Mouse (Mus musculus): ENCODE measurements around the gene Elp6. TPM values are rescaled to one million over a fixed set of nuclear protein-coding genes. Genes with fewer than 3 reads are reported as not detected.

The Elp6 gene
- polyA plus RNA-seq (2014; fragmentation: Nextera tagmentation; extraction: Ambion mirVana), result 17.4 and 18.7 TPM in 2 replicates

- Histone ChIP-seq H3K4me2 (peak within 1 kb of the TSS; percentile 82), H3K27ac (ENCODE audit: low read depth, low read length) (peak within 1 kb of the TSS; percentile 87), H3K4me3 (ENCODE audit: low read depth, low read length) (peak within 1 kb of the TSS; percentile 58), H3K4me1 (ENCODE audit: control insufficient read depth, insufficient read depth, low read length) (0 out of 2 replicates have a peak, but pooled peaks cover 3% of the 10 kb centered on the region), H3K9ac (ENCODE audit: low read depth, low read length) (peak within 1 kb of the TSS; percentile 84), H3K36me3 (ENCODE audit: control insufficient read depth, insufficient read depth, low read length) (0 out of 2 replicates have a peak, but pooled peaks cover 2% of the 10 kb centered on the region), H3K27me3 (ENCODE audit: control insufficient read depth, insufficient read depth, low read length) (no peaks in the 10 kb centered on the region), H3K9me3 (replicated peaks; ENCODE audit: control insufficient read depth, low read length) (no peaks in the 10 kb centered on the region)
- ATAC-seq (replicated peaks; ENCODE audit: insufficient number of reproducible peaks, low FRiP score, low TSS enrichment), result peak; percentile 95
- under 1% methylated on average over 46 of the region's 46 CpGs for whole genome bisulfite sequencing (ENCODE audit: insufficient replicate concordance)
Measured at GRCm38 (mm10) chr9:110304969-110305651, at the start of gene Elp6. Gene Elp6 (plus strand): TSS chr9:110305173.

GRCm38 (mm10) chr9:110255407-110256019, 49.5 kb upstream of the Elp6 start:
- no peaks in the 10 kb centered on the region for H3K27me3 ChIP-seq (ENCODE audit: control insufficient read depth, insufficient read depth, low read length)
- no peaks in the 10 kb centered on the region for H3K36me3 ChIP-seq (ENCODE audit: control insufficient read depth, insufficient read depth, low read length)
- no peaks in the 10 kb centered on the region for H3K4me1 ChIP-seq (ENCODE audit: control insufficient read depth, insufficient read depth, low read length)
- no peak overlapping the region for H3K4me2 ChIP-seq
- H3K9me3 ChIP-seq (replicated peaks; ENCODE audit: control insufficient read depth, low read length), result no peaks in the 10 kb centered on the region; the same call in 1 of the 2 replicates
- no peak overlapping the region for H3K4me3 ChIP-seq (ENCODE audit: low read depth, low read length)
- H3K27ac ChIP-seq (ENCODE audit: low read depth, low read length), result no peak overlapping the region
- no peak for ATAC-seq (replicated peaks; ENCODE audit: insufficient number of reproducible peaks, low FRiP score, low TSS enrichment)
- 79% methylated on average over 15 of the region's 15 CpGs for WGBS (ENCODE audit: insufficient replicate concordance)
- no peak overlapping the region for H3K9ac ChIP-seq (ENCODE audit: low read depth, low read length)

- Histone ChIP-seq H3K4me3 (ENCODE audit: low read depth, low read length) (no peak overlapping the region), H3K27me3 (ENCODE audit: control insufficient read depth, insufficient read depth, low read length) (no peaks in the 10 kb centered on the region), H3K36me3 (ENCODE audit: control insufficient read depth, insufficient read depth, low read length) (no peaks in the 10 kb centered on the region), H3K9ac (ENCODE audit: low read depth, low read length) (no peak overlapping the region), H3K4me2 (no peak overlapping the region), H3K27ac (ENCODE audit: low read depth, low read length) (no peak overlapping the region), H3K9me3 (replicated peaks; ENCODE audit: control insufficient read depth, low read length) (no peaks in the 10 kb centered on the region; the same call in 1 of the 2 replicates), H3K4me1 (ENCODE audit: control insufficient read depth, insufficient read depth, low read length) (no peaks in the 10 kb centered on the region)
- no peak for ATAC-seq (replicated peaks; ENCODE audit: insufficient number of reproducible peaks, low FRiP score, low TSS enrichment)
- WGBS (ENCODE audit: insufficient replicate concordance), result 61% methylated on average over 6 of the region's 6 CpGs
Measured at GRCm38 (mm10) chr9:110258646-110259045, 46.3 kb upstream of the Elp6 start.

GRCm38 (mm10) chr9:110259118-110259517, 45.9 kb upstream of the Elp6 start:
- WGBS (ENCODE audit: insufficient replicate concordance), result 71% methylated on average over 3 of the region's 3 CpGs

GRCm38 (mm10) chr9:110263181-110263580, 41.8 kb upstream of the Elp6 start:
- no peak overlapping the region for H3K27ac ChIP-seq (ENCODE audit: low read depth, low read length)
- H3K9me3 ChIP-seq (replicated peaks; ENCODE audit: control insufficient read depth, low read length), result no peaks in the 10 kb centered on the region; the same call in 1 of the 2 replicates
- no peaks in the 10 kb centered on the region for H3K4me1 ChIP-seq (ENCODE audit: control insufficient read depth, insufficient read depth, low read length)
- WGBS (ENCODE audit: insufficient replicate concordance), result 89% methylated on average over 8 of the region's 8 CpGs
- no peaks in the 10 kb centered on the region for H3K36me3 ChIP-seq (ENCODE audit: control insufficient read depth, insufficient read depth, low read length)
- H3K4me2 ChIP-seq, result no peak overlapping the region
- ATAC-seq (replicated peaks; ENCODE audit: insufficient number of reproducible peaks, low FRiP score, low TSS enrichment), result no peak
- no peaks in the 10 kb centered on the region for H3K27me3 ChIP-seq (ENCODE audit: control insufficient read depth, insufficient read depth, low read length)
- H3K4me3 ChIP-seq (ENCODE audit: low read depth, low read length), result no peak overlapping the region
- H3K9ac ChIP-seq (ENCODE audit: low read depth, low read length), result no peak overlapping the region

More at GRCm38 (mm10) chr9:110259118-110259517, 45.9 kb upstream of the Elp6 start:
- Histone ChIP-seq H3K9ac (ENCODE audit: low read depth, low read length) (no peak overlapping the region), H3K4me3 (ENCODE audit: low read depth, low read length) (no peak overlapping the region), H3K4me1 (ENCODE audit: control insufficient read depth, insufficient read depth, low read length) (no peaks in the 10 kb centered on the region), H3K27ac (ENCODE audit: low read depth, low read length) (no peak overlapping the region), H3K27me3 (ENCODE audit: control insufficient read depth, insufficient read depth, low read length) (no peaks in the 10 kb centered on the region), H3K4me2 (no peak overlapping the region), H3K9me3 (replicated peaks; ENCODE audit: control insufficient read depth, low read length) (no peaks in the 10 kb centered on the region; the same call in 1 of the 2 replicates), H3K36me3 (ENCODE audit: control insufficient read depth, insufficient read depth, low read length) (no peaks in the 10 kb centered on the region)
- ATAC-seq (replicated peaks; ENCODE audit: insufficient number of reproducible peaks, low FRiP score, low TSS enrichment), result no peak

- ATAC-seq (replicated peaks; ENCODE audit: insufficient number of reproducible peaks, low FRiP score, low TSS enrichment), result no peak
- Histone ChIP-seq H3K4me2 (no peak overlapping the region), H3K27ac (ENCODE audit: low read depth, low read length) (no peak overlapping the region), H3K36me3 (ENCODE audit: control insufficient read depth, insufficient read depth, low read length) (no peaks in the 10 kb centered on the region), H3K9me3 (replicated peaks; ENCODE audit: control insufficient read depth, low read length) (no peaks in the 10 kb centered on the region; the same call in 1 of the 2 replicates), H3K27me3 (ENCODE audit: control insufficient read depth, insufficient read depth, low read length) (no peaks in the 10 kb centered on the region), H3K4me1 (ENCODE audit: control insufficient read depth, insufficient read depth, low read length) (no peaks in the 10 kb centered on the region), H3K4me3 (ENCODE audit: low read depth, low read length) (no peak overlapping the region), H3K9ac (ENCODE audit: low read depth, low read length) (no peak overlapping the region)
- WGBS (ENCODE audit: insufficient replicate concordance), result 76% methylated on average over 9 of the region's 9 CpGs
Measured at GRCm38 (mm10) chr9:110264991-110265390, 40.0 kb upstream of the Elp6 start.

- no peaks in the 10 kb centered on the region for H3K4me1 ChIP-seq (ENCODE audit: control insufficient read depth, insufficient read depth, low read length)
- H3K27ac ChIP-seq (ENCODE audit: low read depth, low read length), result no peak overlapping the region
- H3K36me3 ChIP-seq (ENCODE audit: control insufficient read depth, insufficient read depth, low read length), result no peaks in the 10 kb centered on the region
- 89% methylated on average over 10 of the region's 10 CpGs for WGBS (ENCODE audit: insufficient replicate concordance)
- H3K4me2 ChIP-seq, result no peak overlapping the region
- H3K27me3 ChIP-seq (ENCODE audit: control insufficient read depth, insufficient read depth, low read length), result no peaks in the 10 kb centered on the region
- no peaks in the 10 kb centered on the region for H3K9me3 ChIP-seq (replicated peaks; ENCODE audit: control insufficient read depth, low read length)
- H3K4me3 ChIP-seq (ENCODE audit: low read depth, low read length), result no peak overlapping the region
- no peak for ATAC-seq (replicated peaks; ENCODE audit: insufficient number of reproducible peaks, low FRiP score, low TSS enrichment)
- no peak overlapping the region for H3K9ac ChIP-seq (ENCODE audit: low read depth, low read length)
Measured at GRCm38 (mm10) chr9:110268416-110268815, 36.6 kb upstream of the Elp6 start.

GRCm38 (mm10) chr9:110272330-110272729, 32.6 kb upstream of the Elp6 start:
- Histone ChIP-seq H3K4me1 (ENCODE audit: control insufficient read depth, insufficient read depth, low read length) (no peaks in the 10 kb centered on the region), H3K4me3 (ENCODE audit: low read depth, low read length) (no peak overlapping the region), H3K9me3 (replicated peaks; ENCODE audit: control insufficient read depth, low read length) (no peaks in the 10 kb centered on the region), H3K27me3 (ENCODE audit: control insufficient read depth, insufficient read depth, low read length) (no peaks in the 10 kb centered on the region), H3K36me3 (ENCODE audit: control insufficient read depth, insufficient read depth, low read length) (no peaks in the 10 kb centered on the region), H3K4me2 (no peak overlapping the region), H3K9ac (ENCODE audit: low read depth, low read length) (no peak overlapping the region), H3K27ac (ENCODE audit: low read depth, low read length) (no peak overlapping the region)
- ATAC-seq (replicated peaks; ENCODE audit: insufficient number of reproducible peaks, low FRiP score, low TSS enrichment), result no peak
- WGBS (ENCODE audit: insufficient replicate concordance), result 78% methylated on average over 3 of the region's 3 CpGs
